Mouse (Mus musculus) gastrocnemius, postnatal 36 days (tissue): ENCODE measurements around the gene AC109138.7. TPM values are rescaled to one million over a fixed set of nuclear protein-coding genes. Genes with fewer than 3 reads are reported as not detected.

ENCODE experiments used
- DNase-seq, 2 experiments: peaks; one replicate each; pipeline ENCODE4 v3.0.0; 2022
- intact Hi-C: fragments of 180-260 bp; cut with DNase I; formaldehyde crosslinking; loops from one replicate; pipeline ENCODE4 v1.15.1; 2025
- long read RNA-seq, 2 experiments: library from polyadenylated mRNA; stranded (forward); transcript quantifications; one replicate each; pipeline ENCODE4 v2.0.0; 2021
- total RNA-seq, 2 experiments: library from RNA; stranded (reverse); gene quantifications; 2 replicates each; pipeline ENCODE4 v1.2.3; 2021

Gene AC109138.7
- not detected for total RNA-seq
- long read RNA-seq, experiment 1: 0 reads
- long read RNA-seq, experiment 2, partial matches to known transcripts: 0 of 1 reads
- long read RNA-seq, experiment 2, other reads (novel, unspliced or antisense): 1 of 1 reads

DNA sequence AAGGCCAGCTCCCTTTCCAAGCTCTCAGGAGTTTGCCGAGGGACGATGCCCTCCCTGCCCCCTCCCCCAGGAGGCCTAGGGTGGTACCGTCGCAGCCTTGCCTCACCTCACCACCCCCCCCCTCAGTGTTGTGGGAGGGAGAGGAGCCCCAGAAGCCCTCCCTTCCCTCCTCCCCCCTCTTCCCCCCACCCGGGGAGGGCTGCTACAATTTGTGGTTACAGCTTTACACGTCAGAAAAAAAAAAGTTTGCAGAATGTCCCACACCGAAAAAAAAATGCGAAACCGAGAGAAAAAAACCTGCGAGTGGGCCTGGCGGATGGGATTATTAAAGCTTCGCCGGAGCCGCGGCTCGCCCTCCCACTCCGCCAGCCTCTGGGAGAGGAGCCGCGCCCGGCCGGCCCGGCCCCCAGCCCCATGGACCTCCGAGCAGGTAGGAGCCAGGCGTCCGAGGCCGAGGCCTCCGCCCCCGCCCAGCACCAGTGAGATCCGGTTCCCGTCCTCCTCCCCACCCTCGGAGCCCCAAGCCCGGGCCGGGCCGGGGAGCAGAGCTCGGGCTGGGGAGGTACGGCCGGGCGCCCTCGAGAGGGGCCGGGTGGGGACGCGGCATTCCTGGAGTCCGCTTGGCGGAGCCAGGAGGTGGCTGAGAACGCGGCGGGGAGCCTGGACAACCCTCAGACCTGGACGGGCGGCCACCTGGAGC, at the start of gene AC109138.7, which contains the start of gene Clcf1:
Gene AC109138.7, plus strand, starts transcription at position 287 of the 700 bp plus-strand sequence.
Gene Clcf1, plus strand, starts transcription at position 168 of the 700 bp plus-strand sequence.
- DNase-seq: peak in 1 of 2 experiments; percentile 43
- intact Hi-C loops: no loop called here

DNA sequence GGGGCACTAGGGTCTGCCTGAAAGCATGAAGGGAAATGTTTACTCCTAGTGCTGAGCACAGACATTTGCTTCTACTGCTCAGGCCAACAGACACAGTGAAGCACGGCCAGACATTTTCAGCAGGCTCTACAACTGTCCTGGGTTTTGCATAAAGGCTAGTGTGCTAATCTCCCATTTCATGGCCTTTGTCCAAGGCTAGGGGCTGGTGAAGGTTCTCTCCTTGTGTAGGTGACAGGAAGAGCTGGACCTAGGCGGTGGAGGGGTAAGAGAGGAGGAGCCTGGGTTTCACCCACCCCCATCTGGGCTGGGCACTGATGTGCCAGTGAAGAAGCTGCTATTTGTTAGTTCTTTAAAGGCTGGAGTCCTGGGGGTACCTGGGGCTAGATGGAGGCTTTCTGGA, 49.4 kb upstream of the AC109138.7 start:
- DNase-seq: no peak
- intact Hi-C loops: no loop called here

DNA sequence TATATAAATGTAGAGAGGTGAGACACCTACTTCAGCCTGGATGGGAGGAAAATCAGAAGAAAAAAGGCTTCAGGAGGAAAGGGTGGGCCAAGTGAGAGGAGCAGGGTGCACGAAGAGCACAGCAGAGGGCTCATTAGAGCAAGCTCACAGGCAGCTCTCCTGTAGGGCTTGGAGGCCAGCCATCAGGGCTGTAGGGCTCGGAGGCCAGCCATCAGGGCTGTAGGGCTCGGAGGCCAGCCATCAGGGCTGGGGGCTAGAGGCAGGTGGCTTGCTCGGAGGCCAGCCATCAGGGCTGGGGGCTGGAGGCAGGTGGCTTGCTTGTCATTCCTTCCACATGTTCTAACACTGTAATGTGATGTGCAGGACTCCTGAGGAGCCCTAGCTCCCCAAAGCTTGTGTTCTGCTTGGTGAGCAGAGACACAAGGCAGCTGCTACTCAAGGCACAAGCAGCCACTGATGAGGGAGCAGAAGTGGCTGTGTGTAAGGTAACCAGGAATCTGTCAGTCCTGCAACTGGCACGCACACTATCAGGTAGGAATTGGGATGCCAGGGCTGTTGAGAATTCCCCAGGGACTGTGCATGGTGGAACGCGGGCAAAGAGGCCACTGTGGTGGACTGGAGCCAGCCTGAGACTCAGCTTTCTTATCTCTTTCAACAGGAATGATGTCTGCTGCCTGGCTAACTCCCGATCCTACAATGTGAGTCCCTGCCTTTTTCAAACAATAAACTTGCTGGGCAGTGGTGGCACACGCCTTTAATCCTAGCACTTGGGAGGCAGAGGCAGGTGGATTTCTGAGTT, 47.3 kb upstream of the AC109138.7 start:
- intact Hi-C loops: no loop called here

DNA sequence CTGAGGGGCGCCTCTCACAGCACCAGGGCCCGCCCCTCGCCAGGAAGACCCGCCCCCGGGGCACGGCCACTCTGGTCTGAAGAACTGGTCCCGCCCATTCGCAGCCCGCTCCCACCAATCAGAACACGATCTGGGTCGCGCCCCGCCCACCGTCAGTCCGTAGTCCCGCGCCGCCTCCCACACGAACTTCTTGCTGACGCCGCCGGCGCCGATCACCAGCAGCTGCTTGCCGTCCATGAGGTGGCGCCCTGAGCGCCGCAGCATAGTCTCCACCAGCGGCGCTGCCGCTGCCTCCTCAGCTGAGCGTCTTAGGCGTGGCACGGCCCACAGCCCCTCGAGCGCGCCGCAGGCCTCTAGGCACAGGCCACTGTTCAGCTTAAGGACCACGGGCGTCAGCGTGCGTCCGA, 44.8 kb upstream of the AC109138.7 start:
- intact Hi-C loops: loop anchor here (1.0 kb wide), 1 partner anchor 22 kb away; the partner anchor contains the start of gene Tbc1d10c
- DNase-seq: peak; percentile 99 to 100

More for the DNA sequence above, 47.3 kb upstream of the AC109138.7 start:
- DNase-seq: no peak

DNA sequence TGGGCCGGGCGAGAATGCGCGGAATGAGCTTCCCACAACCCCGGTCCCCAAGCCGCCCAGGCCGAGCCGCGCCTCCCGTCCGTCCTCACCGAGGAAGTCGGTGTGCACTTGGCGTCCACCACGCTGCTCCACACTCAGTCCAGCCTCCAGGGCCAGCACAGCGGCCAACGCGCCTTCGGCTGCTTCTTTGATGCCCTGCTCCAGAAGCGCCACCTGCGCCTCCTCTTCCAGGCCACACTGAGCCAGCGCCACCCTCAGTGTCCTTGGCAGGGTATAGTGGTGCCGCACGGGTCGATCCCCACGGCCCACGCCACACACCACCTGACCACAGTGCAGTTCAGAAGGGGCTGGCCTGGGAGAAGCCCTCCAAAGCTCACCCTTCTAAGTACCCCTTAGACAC, 44.3 kb upstream of the AC109138.7 start:
- DNase-seq: no peak
- intact Hi-C loops: loop anchor here (1.0 to 5.0 kb wide), 2 partner anchors 21 to 57 kb away; partner anchors contain the start of gene Tbc1d10c

DNA sequence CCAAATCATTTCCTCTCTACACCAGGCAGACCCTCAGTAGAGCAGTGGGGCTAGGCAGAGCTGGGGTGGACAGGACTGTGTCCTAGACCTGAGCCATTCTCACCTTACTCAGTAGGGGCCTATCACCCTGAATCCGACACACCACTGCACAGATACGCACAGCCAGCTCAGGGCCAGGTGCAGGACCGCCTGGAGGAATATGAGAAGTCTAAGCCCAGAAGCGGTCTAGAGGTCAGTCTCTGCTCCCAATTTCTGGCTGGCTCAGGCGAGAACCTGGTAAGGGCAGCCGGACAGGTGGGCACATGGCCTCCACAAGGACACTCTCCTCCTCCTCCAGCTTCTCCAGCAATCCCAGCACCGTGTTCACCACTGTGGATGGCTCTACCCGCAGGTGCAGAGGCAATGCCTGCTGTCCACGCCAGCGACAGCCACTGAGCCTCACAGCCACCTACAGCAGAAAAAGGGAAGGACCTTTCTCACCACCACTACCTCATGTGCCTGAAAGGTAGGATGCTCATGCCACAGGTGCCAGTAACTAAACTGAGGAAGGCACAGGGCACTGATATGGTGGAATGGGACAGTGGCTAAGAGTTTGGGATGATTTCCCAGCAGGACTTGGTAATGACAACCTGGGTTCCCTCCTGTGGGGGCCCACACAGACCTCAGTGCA, 43.3 kb upstream of the AC109138.7 start:
- DNase-seq: no peak
- intact Hi-C loops: loop anchor here (5.0 kb wide), 1 partner anchor 56 kb away; no protein-coding TSS in a partner anchor

DNA sequence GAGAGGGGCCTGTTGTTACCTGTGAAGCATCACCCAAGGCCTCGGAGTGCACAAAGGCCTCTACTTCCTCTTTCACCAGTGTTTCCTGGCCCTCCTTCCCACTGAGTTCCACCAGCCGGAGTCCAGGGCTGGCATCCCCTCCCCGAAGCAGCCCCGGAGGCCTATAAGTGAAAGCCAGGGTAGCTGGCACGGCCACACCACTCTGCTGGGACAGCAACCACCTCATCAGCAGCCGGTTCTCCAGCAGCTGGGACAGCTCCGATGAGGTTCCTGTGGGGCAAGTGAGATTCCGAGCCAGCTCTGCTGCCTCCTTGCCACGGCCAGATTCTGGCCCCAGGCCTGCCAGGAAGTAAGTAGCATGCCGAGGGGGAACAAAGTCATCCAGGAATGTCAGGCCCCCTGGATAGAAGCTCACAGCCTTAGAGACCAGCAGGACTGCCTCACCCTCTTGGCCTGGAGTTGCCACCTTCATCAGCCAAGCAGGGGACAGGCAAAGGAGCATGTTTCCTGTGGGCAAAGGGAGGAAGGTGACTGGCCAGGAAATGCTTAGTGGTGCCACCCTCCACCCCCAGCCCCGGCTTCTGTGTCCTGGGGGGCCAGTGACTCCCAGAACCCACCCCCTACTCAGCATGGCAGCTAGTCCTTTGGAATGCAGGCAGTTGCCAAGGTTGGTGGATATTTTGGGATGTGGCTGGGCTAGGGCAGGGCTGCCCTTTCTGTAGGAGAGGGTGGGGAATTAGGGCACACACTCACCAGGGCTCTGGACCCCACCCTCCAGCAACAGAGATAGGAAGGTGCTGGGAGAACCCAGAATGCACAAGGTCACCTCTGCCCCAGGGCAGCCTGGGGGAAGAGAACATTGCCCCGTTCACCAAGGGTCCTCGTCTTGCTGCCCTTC, 42.5 kb upstream of the AC109138.7 start:
- intact Hi-C loops: loop anchor here (5.0 kb wide), 1 partner anchor 56 kb away; no protein-coding TSS in a partner anchor
- peak in 1 of 2 experiments; percentile 55 for DNase-seq

DNA sequence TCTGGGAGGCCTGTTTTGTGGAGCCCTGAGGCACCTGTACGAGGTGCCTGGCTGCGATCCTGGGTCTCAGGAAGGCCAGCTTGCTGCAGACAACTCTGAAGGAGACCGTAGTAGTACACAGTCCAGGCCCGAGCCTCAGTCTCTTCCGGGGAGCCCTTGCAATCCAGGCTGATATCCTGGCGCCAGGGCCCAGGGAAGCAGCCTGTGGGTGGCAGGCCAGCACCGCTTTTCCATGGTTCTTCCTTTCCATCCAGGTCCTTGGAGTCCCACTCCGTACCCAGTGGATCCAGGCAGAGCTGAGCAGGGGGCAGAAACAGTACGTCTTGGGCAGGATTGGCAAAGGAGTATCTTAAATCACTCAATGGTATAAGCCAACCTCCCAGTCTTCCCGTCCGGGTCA, 41.2 kb upstream of the AC109138.7 start:
- DNase-seq: no peak
- intact Hi-C loops: loop anchor here (5.0 kb wide), 1 partner anchor 54 kb away; no protein-coding TSS in a partner anchor

DNA sequence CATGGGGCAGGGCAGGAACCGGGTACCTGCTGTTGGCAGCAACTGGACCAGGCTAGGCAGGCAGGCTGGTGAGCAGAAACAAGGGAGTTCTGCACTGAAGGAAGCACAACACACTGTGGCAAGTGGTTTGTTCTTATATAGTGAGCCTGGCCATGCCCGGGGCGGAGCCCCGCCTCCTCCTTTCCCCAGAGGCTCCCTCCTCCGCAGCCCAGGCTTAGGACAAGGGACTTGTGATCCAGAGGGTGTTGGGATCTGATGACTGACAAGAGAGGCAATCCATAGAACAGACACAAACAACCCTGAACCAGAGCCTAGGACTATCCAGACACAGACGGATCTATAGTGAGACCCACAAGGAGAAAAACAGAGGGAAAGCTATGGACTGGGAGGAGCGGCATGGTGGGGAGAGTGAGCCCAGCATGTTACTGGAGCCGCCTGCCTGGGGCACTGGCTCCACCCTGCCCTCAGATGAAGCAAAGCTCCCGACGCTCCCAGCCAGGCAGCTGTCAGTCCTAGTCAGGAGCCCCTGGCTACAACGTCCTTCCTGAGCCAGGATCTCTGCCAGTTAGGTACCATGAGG, 38.7 kb upstream of the AC109138.7 start, which contains the start of gene Carns1:
Gene Carns1, minus strand, starts transcription at position 112 of the 580 bp plus-strand sequence.
- intact Hi-C loops: loop anchor here (2.0 kb wide), 1 partner anchor 13 kb away; no protein-coding TSS in a partner anchor
- peak in 1 of 2 experiments; percentile 47 for DNase-seq

DNA sequence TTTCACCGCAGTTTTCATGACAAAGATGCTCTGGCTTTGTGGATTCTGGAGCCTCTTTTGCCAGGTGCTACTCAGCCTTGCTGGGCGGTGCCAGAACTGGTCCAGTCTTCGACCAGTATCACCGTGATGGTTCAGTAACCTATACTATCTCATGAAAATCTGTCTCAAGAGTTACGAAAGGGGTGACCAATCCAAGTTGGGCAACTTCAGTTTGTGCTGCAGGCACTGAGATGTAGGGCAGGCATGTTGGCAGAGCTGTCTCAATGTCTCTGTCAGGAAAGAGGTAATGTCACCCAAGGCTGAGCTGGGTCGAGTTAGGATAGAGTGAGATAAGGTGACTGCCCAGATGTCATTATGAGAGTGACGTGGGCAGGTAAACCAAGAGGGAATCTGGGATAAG, 33.7 kb upstream of the AC109138.7 start:
- intact Hi-C loops: no loop called here
- no peak for DNase-seq

DNA sequence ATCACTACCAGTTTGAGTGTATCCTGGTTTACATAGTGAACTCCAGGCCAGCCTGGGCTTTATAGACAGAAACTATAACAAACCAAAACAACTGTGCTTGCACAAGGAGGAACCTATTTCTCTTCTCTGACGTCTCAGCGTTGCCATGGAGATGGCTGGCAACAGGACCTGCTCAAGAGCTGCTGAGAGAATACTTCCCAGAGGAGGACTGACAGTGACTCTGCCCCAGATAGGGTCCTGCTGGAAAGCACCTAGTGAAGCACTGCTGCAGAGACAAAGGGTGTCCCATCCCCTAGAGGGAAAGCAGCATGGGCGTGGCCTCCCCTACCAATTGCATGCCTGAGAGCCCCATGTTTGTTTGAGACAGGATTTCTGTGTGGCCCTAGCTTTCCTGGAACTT, 32.3 kb upstream of the AC109138.7 start:
- intact Hi-C loops: no loop called here
- DNase-seq: no peak

DNA sequence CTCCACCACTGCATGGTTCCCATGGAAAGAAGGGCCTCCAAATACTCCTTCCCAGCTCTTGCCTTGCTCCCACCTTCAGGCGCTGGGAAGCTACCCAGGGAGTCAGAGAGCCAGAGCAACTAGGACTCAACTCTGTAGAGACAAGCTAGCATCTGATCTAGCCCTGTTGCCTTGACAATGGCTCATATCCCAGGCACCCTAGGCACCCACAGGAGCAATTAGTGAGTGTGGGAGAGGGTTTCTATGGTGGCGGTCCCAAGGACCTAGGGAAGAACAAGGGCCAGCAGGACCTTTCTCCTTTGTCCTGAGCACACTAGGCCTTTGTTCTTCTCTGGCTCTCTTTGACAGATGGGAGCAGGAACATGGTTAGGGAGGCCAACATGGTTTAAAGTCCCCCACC, 30.5 kb upstream of the AC109138.7 start:
- intact Hi-C loops: no loop called here
- DNase-seq: no peak

DNA sequence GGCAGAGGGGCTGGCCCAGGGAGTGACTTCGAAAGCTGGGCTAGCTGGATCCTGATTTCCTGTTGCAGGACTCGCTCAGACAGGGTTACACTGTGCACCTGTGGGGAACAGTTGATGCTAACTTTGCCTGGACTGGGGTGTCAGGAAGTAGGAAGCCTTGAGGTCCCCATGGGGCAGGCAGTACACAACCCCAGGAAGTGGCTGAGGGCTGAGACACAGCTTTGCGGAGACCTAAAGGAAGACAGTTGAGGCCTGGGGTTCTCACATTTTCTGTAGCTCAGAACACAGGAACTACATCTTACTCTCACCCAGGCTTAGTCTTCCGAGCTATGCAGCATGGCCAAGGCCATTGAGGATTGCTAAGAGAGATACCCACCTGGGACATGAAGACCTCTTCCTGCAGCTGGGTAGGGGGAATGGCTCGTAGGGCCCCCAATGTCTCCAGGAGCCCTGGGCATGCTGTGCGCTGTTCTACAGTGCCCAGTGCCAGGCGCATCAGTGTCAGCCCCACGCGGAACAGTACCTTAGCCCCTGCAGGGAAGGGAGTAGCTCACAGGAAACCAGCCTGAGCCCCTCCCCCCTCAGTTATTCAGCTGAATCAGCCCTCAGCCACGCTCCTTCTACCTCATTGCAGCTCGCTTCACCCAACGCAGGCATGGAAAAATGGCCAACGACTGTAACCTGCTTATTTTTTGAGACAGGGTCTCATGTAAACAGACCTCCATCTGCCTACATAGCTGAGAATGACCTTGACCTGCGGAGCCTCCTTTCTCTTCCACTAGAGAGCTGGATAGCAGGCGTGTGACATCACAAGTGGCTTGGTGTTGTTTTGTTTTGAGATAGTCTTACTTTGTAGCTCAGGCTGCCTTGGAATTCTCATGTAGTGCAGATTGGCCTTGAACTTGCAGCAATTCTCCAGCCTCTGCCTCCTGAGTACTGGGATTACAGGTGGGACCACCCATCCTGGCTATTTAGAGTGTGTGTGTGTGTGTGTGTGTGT, 28.9 kb upstream of the AC109138.7 start:
- intact Hi-C loops: no loop called here

DNA sequence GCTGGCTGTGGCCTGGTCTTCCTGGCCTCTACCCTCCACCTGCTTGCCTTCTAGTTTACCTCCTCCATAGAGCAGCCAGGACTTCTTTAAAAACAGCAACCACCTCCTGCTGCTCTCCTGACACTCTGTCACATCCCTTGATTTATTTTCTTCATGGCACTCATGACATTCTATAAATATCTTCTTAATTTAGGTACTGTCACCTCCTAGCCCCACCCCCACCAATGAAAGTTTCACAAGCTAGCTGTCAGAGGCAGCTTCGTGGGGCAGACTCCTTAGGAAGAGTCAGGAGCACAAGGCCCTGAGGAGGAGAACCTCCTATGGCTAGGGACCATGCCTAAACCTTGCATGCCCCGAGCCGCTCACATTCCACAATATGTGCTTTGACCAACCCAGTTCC, 26.9 kb upstream of the AC109138.7 start:
- no peak for DNase-seq
- intact Hi-C loops: no loop called here

More for the DNA sequence above, 28.9 kb upstream of the AC109138.7 start:
- no peak for DNase-seq

DNA sequence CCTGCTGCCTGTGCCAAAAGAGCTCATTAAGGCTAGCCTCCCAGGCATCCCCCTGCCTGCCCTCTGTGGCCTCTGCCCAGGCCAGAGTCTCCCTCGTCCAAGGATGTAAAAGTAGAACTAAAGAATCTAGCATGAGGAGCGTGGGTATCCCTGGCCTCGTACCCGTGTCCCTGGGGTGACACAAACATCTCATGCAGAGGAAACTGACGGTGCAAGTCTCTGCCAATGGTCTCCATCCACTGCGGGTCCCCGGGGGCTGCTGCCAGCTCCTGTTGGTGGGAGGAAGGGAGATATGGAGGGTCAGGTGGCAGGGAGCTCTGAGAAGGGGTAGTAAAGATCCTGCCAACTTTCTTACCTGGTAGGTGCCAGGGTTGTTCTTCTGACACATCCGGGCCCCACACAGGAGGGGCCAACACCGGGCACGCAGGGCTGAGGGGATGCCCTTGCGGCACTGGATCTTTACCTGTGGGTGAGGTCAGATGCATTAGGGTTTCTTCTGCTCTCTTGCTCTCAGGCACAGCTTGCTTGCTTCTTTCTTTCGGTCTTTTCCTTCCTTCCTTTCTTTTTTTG, 25.0 kb upstream of the AC109138.7 start:
- intact Hi-C loops: loop anchor here (2.0 kb wide), 1 partner anchor 14 kb away; the partner anchor contains the start of gene Carns1
- DNase-seq: no peak

DNA sequence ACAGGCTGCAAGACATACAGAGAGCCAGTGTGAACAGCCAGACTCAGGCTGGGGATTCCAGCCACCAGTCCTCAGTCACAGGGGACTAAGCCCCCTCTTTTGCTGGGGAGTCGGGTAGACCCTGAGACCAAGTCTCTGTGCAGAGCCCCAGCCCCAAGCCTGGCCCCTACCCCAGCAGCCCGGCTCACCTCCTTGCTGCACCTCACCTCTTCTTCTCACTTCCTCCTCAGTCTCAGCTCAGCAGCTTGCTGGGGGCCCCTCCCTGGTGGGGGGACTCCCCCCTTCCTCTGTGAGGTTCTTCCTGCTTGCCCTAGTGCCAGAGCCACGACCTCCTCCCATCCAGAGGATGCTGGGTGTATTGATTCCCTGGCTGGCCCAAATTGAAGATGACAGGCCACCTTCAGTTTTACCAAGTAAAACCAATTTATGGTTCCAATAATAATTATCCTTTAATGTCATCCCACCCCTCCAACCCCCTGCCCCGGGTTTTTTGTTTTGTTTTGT, 23.3 kb upstream of the AC109138.7 start, which contains the start of gene Tbc1d10c:
Gene Tbc1d10c, minus strand, starts transcription at position 454 of the 504 bp plus-strand sequence.
- DNase-seq: no peak
- intact Hi-C loops: loop anchor here (1.0 kb wide), 1 partner anchor 22 kb away; no protein-coding TSS in a partner anchor
